Mouse (Mus musculus): ENCODE results near the gene Hydin.
A peak's percentile ranks its signal among the peaks of the same experiment; 100 is the strongest.
"Not testable (repeated sequence)": the region's sequence is repeated elsewhere in the genome, so short reads cannot be mapped to it uniquely, and the experiment has no call there.

Gene Hydin

GRCm38 (mm10) chr8:110530008-110530762, 263.4 kb downstream of the Hydin start:
- no peak for DNase-seq

- DNase-seq = no peak
Observed at GRCm38 (mm10) chr8:110533781-110534180, 267.0 kb downstream of the Hydin start.

- DNase-seq = peak; percentile 7
Observed at GRCm38 (mm10) chr8:110537849-110538248, 271.1 kb downstream of the Hydin start.

- no peak for DNase-seq
Observed at GRCm38 (mm10) chr8:110550343-110550742, 283.6 kb downstream of the Hydin start.

GRCm38 (mm10) chr8:110552111-110552510, 285.3 kb downstream of the Hydin start:
- DNase-seq = not testable (repeated sequence)

- DNase-seq = no peak
Observed at GRCm38 (mm10) chr8:110592641-110593040, 325.9 kb downstream of the Hydin start.

- DNase-seq = no peak
Observed at GRCm38 (mm10) chr8:110594164-110594563, 327.4 kb downstream of the Hydin start.

GRCm38 (mm10) chr8:110604556-110604955, 337.8 kb downstream of the Hydin start:
- DNase-seq = no peak

- DNase-seq = no peak
Observed at GRCm38 (mm10) chr8:110605401-110606015, 338.7 kb downstream of the Hydin start.

GRCm38 (mm10) chr8:110615730-110616129, 349.0 kb downstream of the Hydin start:
- DNase-seq = no peak

GRCm38 (mm10) chr8:110617801-110618358, 351.1 kb downstream of the Hydin start:
- no peak for DNase-seq

- peak; percentile 97 for DNase-seq
Observed at GRCm38 (mm10) chr8:110618391-110619207, 351.8 kb downstream of the Hydin start, which contains the start of gene Vac14. Gene Vac14 (plus strand): TSS chr8:110618585.

- DNase-seq = no peak
Observed at GRCm38 (mm10) chr8:110619208-110619574, 352.4 kb downstream of the Hydin start.

- no peak for DNase-seq
Observed at GRCm38 (mm10) chr8:110619919-110620318, 353.1 kb downstream of the Hydin start.

GRCm38 (mm10) chr8:110626431-110626830, 359.7 kb downstream of the Hydin start:
- DNase-seq = peak; percentile 53

GRCm38 (mm10) chr8:110629245-110630063, 362.7 kb downstream of the Hydin start:
- DNase-seq = peak; percentile 52

GRCm38 (mm10) chr8:110630079-110630478, 363.3 kb downstream of the Hydin start:
- no peak for DNase-seq

GRCm38 (mm10) chr8:110630571-110631071, 363.8 kb downstream of the Hydin start:
- DNase-seq = peak; percentile 68

GRCm38 (mm10) chr8:110631201-110631600, 364.4 kb downstream of the Hydin start:
- no peak for DNase-seq

GRCm38 (mm10) chr8:110633814-110634213, 367.0 kb downstream of the Hydin start:
- DNase-seq = no peak

GRCm38 (mm10) chr8:110636182-110636581, 369.4 kb downstream of the Hydin start:
- DNase-seq = no peak

- no peak for DNase-seq
Observed at GRCm38 (mm10) chr8:110642331-110642730, 375.6 kb downstream of the Hydin start.

All from layer of hippocampus, adult 9-11 months (tissue).